Comparison of ENCODE assay signal across 12 mouse cellular contexts in the genomic region with DNA sequence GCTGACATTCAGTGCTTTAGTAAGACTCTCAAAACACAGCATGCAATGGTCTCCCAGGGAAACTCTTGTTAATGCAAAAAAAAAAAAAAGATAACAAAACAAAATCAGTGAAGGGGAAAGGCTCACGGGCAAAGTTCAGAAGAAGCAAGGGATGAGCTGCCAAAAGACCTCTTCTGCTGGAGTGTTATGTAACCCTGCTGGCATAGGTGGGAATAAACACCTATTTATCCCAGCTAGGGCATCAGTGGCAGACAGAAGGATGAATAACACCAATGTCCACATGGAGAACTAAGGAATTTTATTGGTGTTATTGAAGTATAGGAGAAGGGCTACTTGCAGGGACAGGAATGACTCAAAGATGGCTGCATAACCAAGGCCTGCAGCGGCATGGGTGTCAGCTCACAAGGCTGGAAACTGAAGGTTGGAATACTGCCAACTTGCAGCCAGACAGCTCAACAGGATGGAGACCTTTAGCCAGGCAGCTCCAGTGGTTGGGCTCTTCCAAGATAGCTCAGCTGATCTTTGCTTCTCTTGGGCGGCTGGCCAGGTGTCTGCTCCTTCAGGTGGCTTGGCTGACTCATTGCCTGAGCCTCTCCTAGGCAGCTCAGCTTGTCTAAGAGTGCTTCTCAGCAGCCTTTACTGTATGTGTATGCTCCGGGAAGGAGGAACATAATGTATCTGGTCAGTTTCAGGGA. TPM values are rescaled to one million over a fixed set of nuclear protein-coding genes. Genes with fewer than 3 reads are reported as not detected.
A peak's percentile ranks its signal among the peaks of the same experiment; 100 is the strongest.
DNase-seq lines count a peak whose midpoint lies in the region; ATAC-seq lines count a peak whose summit lies in the region.
"Had no signal": no experiment of that assay in that cellular context is flagged by ENCODE, and none has a peak within 500 bp of the region (broad histone marks: within the 10 kb centered on the region; RNA-seq: fewer than 3 reads in every experiment).

No protein-coding gene starts in this region.

- WGBS in embryonic facial prominence, embryonic 14.5 days, result 84% methylated on average over 4 of the region's 4 CpGs
- 88% methylated on average over 4 of the region's 4 CpGs for WGBS in embryonic facial prominence, embryonic 10.5 days
- 73% methylated on average over 4 of the region's 4 CpGs for WGBS in kidney, embryonic 14.5 days
- 66% methylated on average over 4 of the region's 4 CpGs for WGBS in kidney, embryonic 16.5 days

- DNase-seq in embryonic facial prominence, embryonic 14.5 days (ENCODE audit: low spot score), result peak; percentile 30
- no peak for DNase-seq in embryonic facial prominence, embryonic 10.5 days (ENCODE audit: low spot score)
- peak; percentile 88 for DNase-seq in kidney, adult 11 months
- DNase-seq in NIH3T3 (ENCODE audit: low read depth), result peak; percentile 28
- DNase-seq in embryo, embryonic 9.5 days (ENCODE audit: extremely low spot score), result no peak
- DNase-seq in testis, postnatal 14 days (ENCODE audit: low spot score), result no peak
- DNase-seq: heart, postnatal 36 days; right cerebral cortex, postnatal 14 days had no signal

- H3K9me3 ChIP-seq in embryonic facial prominence, embryonic 14.5 days (ENCODE audit: control insufficient read depth, low read length), result no peaks in the 10 kb centered on the region
- H3K9me3 ChIP-seq in embryonic facial prominence, embryonic 10.5 days, result no peaks in the 10 kb centered on the region
- H3K9me3 ChIP-seq in kidney, embryonic 14.5 days (ENCODE audit: control insufficient read depth, low read length), result no peaks in the 10 kb centered on the region
- no peaks in the 10 kb centered on the region for H3K9me3 ChIP-seq in kidney, embryonic 16.5 days (ENCODE audit: low read length)
- H3K9me3 ChIP-seq: forebrain, embryonic 15.5 days had no signal

- H3K27ac ChIP-seq in embryonic facial prominence, embryonic 14.5 days (replicated peaks; ENCODE audit: low read depth, low read length), result no peak overlapping the region
- no peak overlapping the region for H3K27ac ChIP-seq in embryonic facial prominence, embryonic 10.5 days (replicated peaks)
- H3K27ac ChIP-seq in kidney, embryonic 14.5 days (ENCODE audit: low read depth, low read length), result no peak overlapping the region
- no peak overlapping the region for H3K27ac ChIP-seq in kidney, embryonic 16.5 days (ENCODE audit: low read length)
- H3K27ac ChIP-seq: forebrain, embryonic 15.5 days; left cerebral cortex, adult 2 months had no signal

- no peak for ATAC-seq in embryonic facial prominence, embryonic 14.5 days (ENCODE audit: low read depth)
- no peak for ATAC-seq in kidney, embryonic 14.5 days (ENCODE audit: low FRiP score, low TSS enrichment)
- ATAC-seq in kidney, embryonic 16.5 days (ENCODE audit: low FRiP score, low TSS enrichment), result peak; percentile 75
- ATAC-seq: forebrain, embryonic 15.5 days had no signal

- 0 out of 2 replicates have a peak, but pooled peaks cover 6% of the 10 kb centered on the region for H3K36me3 ChIP-seq in embryonic facial prominence, embryonic 14.5 days (ENCODE audit: control insufficient read depth, insufficient read depth, low read length)
- peaks cover 15% of the 10 kb centered on the region; the same call in 1 of the 2 replicates for H3K36me3 ChIP-seq in embryonic facial prominence, embryonic 10.5 days (replicated peaks)
- no peaks in the 10 kb centered on the region for H3K36me3 ChIP-seq in kidney, embryonic 14.5 days (ENCODE audit: control insufficient read depth, insufficient read depth, low read length)
- no peaks in the 10 kb centered on the region for H3K36me3 ChIP-seq in kidney, embryonic 16.5 days (ENCODE audit: insufficient read depth, low read length)
- H3K36me3 ChIP-seq: forebrain, embryonic 15.5 days had no signal

- no peak overlapping the region for H3K4me3 ChIP-seq in embryonic facial prominence, embryonic 14.5 days (ENCODE audit: low read depth, low read length)
- no peak overlapping the region for H3K4me3 ChIP-seq in embryonic facial prominence, embryonic 10.5 days
- no peak overlapping the region for H3K4me3 ChIP-seq in kidney, embryonic 14.5 days (ENCODE audit: low read length)
- H3K4me3 ChIP-seq in kidney, embryonic 16.5 days (ENCODE audit: low read length), result no peak overlapping the region
- H3K4me3 ChIP-seq: forebrain, embryonic 15.5 days; left cerebral cortex, adult 2 months had no signal

- no peaks in the 10 kb centered on the region for H3K4me1 ChIP-seq in embryonic facial prominence, embryonic 14.5 days (ENCODE audit: control insufficient read depth, insufficient read depth, low read length)
- peaks cover 10% of the 10 kb centered on the region for H3K4me1 ChIP-seq in embryonic facial prominence, embryonic 10.5 days
- no peaks in the 10 kb centered on the region for H3K4me1 ChIP-seq in kidney, embryonic 14.5 days (ENCODE audit: control insufficient read depth, insufficient read depth, low read length)
- no peaks in the 10 kb centered on the region for H3K4me1 ChIP-seq in kidney, embryonic 16.5 days (ENCODE audit: insufficient read depth, low read length)

- H3K4me2 ChIP-seq in embryonic facial prominence, embryonic 14.5 days (ENCODE audit: low read depth, low read length), result no peak overlapping the region
- H3K4me2 ChIP-seq in kidney, embryonic 14.5 days (replicated peaks; ENCODE audit: low read depth, low read length), result no peak overlapping the region
- H3K4me2 ChIP-seq in kidney, embryonic 16.5 days (replicated peaks; ENCODE audit: low read depth, low read length), result no peak overlapping the region
- H3K4me2 ChIP-seq: forebrain, embryonic 15.5 days had no signal

- H3K27me3 ChIP-seq in embryonic facial prominence, embryonic 14.5 days (replicated peaks; ENCODE audit: control insufficient read depth, insufficient read depth, low read length), result no peaks in the 10 kb centered on the region
- no peaks in the 10 kb centered on the region for H3K27me3 ChIP-seq in embryonic facial prominence, embryonic 10.5 days (replicated peaks; ENCODE audit: low read depth, poor library complexity, severe bottlenecking)
- H3K27me3 ChIP-seq in kidney, embryonic 14.5 days (ENCODE audit: control insufficient read depth, insufficient read depth, low read length), result no peaks in the 10 kb centered on the region
- H3K27me3 ChIP-seq in kidney, embryonic 16.5 days (ENCODE audit: insufficient read depth, low read length), result no peaks in the 10 kb centered on the region
- H3K27me3 ChIP-seq: forebrain, embryonic 15.5 days had no signal

- H3K9ac ChIP-seq in embryonic facial prominence, embryonic 14.5 days (ENCODE audit: low read depth, low read length), result no peak overlapping the region
- no peak overlapping the region for H3K9ac ChIP-seq in kidney, embryonic 14.5 days (ENCODE audit: low read depth, low read length)
- no peak overlapping the region for H3K9ac ChIP-seq in kidney, embryonic 16.5 days (replicated peaks; ENCODE audit: low read length)
- H3K9ac ChIP-seq: forebrain, embryonic 15.5 days had no signal

RNA-seq across cellular contexts. Expression of a gene that starts 45.2 kb away (rescaled TPM):
- polyA plus RNA-seq in embryonic facial prominence, embryonic 14.5 days (2014; fragmentation: Nextera tagmentation; extraction: Ambion mirVana), result 26.9 and 28.1 TPM in 2 replicates
- polyA plus RNA-seq in embryonic facial prominence, embryonic 10.5 days (2016; fragmentation: Nextera tagmentation; extraction: Ambion mirVana), result 31.4 and 31.9 TPM in 2 replicates
- polyA plus RNA-seq in kidney, embryonic 14.5 days (2014; fragmentation: Nextera tagmentation; extraction: Ambion mirVana), result 29.3 and 35.9 TPM in 2 replicates
- polyA plus RNA-seq in kidney, embryonic 16.5 days (2015; fragmentation: Nextera tagmentation; extraction: Ambion mirVana), result 34.2 and 35.4 TPM in 2 replicates

Comparison
In these comparisons a context has a peak if more than half of its experiments do, and no peak if none do; other contexts are left out.
1. DNase-seq: peak in embryonic facial prominence, embryonic 14.5 days (single experiment), kidney, adult 11 months (single experiment) and NIH3T3 (single experiment); none in embryonic facial prominence, embryonic 10.5 days (single experiment), embryo, embryonic 9.5 days (single experiment) and testis, postnatal 14 days (single experiment).